Mouse (Mus musculus): ENCODE data around the gene Stk24. TPM values are rescaled to one million over a fixed set of nuclear protein-coding genes. Genes with fewer than 3 reads are reported as not detected.

Gene Stk24
- total RNA-seq, 2 experiments from 2014 or later = 65.3 to 66.0 TPM

DNA sequence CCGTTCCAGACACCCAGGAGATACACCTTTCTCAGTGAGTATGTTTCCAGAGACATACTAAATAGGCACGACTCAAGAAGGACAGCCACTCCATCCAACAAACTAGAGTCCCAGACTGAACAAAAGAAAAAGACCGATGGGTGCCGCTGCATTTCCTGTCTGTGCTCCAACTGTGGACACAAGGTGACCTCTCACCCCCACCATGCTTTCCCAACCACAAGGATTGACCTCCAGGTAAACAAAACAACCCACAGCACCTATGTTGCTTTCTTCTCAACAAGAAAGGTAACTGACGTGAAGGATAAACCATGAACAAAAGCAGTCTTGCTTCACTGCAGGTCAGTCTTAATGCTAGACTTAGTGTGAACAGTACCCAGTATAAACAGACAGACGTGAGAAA is 27.1 kb downstream of the Stk24 start:
- DNase-seq (ENCODE audit: low spot score in 2 of 2) = no peak

DNA sequence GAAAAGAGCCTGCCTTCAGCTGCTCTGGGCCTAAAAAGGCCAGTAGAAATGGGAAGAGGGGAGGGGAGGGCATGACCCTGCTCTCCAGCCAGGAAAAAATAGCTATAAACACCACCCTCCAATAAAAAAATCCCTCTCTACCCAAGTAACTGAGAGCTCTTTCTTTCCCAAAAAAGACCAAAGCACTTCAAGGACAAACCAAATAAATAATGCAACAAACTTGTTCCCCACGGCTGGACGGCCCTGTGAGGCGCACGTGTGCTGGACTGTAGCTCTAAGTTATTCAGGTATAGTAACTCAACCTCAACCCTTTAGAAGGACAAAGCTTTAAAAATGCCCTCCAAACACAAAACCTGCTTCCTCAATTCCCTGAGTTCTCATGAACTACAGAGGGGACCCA is 28.1 kb downstream of the Stk24 start:
- DNase-seq (ENCODE audit: low spot score in 2 of 2) = no peak

DNA sequence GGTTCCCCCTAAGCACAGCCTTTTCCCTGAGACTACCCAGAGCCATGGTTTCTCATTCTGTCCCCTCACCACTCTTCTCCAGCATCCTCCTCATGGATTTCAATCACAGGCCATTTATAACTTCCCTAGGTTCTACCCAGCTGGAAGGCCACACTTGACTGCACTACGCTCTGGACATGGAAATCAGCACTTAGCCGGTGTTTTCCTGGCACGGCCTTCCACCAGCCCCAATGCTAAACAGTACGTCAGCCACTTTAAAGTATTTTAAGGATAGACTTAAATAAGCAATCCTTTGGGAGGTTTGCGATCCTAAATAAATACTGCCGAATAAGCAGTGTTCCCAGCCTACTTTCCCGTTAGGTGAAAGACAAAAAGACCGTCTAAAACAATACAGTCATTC is 29.8 kb downstream of the Stk24 start:
- no peak for DNase-seq (ENCODE audit: low spot score in 2 of 2)

- DNase-seq (ENCODE audit: low spot score in 2 of 2) = no peak
These were observed 30.5 kb downstream of the Stk24 start for GRCm38 (mm10) chr14:121349291-121349690.

- DNase-seq (ENCODE audit: low spot score in 2 of 2) = no peak
These were observed 31.6 kb downstream of the Stk24 start for GRCm38 (mm10) chr14:121348256-121348655.

GRCm38 (mm10) chr14:121347134-121347533 is 32.7 kb downstream of the Stk24 start:
- DNase-seq (ENCODE audit: low spot score in 2 of 2) = no peak

DNA sequence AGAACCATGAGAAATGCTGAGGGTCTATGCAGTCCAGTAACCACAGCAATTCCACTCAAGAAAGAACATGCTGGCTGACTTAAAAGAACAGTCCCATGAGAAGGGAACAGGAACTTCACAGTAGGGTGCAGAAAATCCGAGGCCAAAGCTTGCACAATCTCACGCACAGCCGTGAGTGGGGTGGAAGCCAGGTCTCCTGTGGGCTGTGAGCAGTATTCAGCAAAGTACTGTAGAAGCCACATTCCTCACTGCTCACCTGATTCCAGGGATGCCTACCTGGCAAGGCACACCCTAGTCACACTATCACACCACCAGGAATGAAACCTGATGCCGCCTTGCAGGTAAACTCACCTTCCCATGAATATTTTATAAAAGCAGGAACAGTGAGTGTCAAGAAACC is 33.2 kb downstream of the Stk24 start:
- no peak for DNase-seq (ENCODE audit: low spot score in 2 of 2)

DNA sequence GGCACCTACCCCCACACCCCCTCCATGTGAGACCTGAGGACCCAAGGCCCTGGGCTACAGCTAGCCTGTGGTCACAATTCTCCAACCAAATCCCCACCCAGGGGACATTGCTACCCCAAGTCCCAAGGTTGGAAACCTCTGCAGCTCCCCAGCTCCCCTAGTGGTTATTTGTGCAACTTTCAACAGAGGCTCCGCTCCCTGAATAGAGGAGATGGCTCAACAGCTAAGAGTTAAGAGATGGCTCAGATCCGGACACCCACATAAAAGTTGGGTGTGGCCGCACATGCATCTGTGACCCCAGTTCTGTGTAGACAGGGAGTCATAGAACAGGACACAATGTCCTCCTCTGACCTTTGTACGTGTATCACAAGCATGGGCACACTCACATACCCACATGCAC is 33.8 kb downstream of the Stk24 start:
- DNase-seq (ENCODE audit: low spot score in 2 of 2) = no peak

DNA sequence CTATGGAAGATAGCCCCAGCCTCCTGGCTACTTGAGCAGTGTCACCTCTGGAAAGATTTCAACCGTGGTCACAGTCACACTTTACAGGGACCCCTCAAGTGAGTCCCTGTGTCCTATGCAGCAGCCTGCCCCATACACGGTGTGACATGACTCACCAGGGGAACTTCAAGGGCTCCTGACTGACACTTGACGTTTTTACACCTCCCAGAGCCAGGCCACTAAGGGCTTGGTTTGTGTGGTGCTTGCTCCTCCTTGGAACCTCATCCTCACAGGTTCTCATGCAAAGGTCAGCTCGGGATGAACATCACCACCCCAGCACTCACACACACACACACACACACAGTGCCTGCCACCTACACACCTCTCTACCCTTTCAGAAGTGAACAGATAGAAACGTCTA is 34.9 kb downstream of the Stk24 start:
- DNase-seq (ENCODE audit: low spot score in 2 of 2) = no peak

DNA sequence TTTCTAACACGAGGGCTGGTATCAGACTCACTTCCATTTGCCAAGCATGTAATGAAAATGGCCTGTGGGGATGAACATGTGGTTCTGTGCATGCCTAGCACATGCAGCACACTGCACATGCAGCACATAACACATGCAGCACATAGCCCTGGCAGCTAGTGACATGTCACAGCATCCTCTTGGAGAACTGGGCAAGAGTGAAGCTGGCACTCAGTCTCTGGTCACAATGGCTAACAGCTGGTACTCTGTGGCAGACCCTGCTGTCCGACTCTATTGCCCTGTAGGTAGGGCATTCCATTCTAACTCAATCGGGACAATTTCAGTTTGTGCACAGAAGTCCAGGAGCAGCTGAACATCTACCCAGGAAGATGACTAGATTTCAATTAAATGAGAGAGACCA is 36.9 kb downstream of the Stk24 start:
- no peak for DNase-seq (ENCODE audit: low spot score in 2 of 2)

DNA sequence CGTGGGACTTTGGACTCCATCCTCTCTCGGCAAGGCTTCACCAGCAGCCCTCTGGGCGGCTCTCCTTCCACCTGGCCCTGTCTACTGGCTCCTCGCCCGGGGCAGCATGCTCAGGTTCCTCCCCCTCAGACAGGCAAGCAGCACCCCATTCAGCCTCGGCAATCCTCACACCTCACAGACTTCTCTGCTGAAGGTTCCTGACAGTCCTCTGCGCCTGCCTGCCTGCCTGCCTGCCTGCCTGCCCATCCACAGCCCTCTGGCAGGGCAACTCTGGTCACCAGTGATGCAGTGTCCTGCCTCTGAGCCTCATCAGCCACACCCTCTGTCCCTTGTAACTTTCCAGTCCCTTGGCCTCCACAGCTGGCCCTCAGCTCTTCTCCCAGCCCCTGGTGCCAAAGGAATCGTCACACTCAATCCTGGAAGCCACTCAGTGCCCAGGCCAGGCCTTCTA is 39.8 kb downstream of the Stk24 start:
- DNase-seq (ENCODE audit: low spot score in 2 of 2) = no peak

DNA sequence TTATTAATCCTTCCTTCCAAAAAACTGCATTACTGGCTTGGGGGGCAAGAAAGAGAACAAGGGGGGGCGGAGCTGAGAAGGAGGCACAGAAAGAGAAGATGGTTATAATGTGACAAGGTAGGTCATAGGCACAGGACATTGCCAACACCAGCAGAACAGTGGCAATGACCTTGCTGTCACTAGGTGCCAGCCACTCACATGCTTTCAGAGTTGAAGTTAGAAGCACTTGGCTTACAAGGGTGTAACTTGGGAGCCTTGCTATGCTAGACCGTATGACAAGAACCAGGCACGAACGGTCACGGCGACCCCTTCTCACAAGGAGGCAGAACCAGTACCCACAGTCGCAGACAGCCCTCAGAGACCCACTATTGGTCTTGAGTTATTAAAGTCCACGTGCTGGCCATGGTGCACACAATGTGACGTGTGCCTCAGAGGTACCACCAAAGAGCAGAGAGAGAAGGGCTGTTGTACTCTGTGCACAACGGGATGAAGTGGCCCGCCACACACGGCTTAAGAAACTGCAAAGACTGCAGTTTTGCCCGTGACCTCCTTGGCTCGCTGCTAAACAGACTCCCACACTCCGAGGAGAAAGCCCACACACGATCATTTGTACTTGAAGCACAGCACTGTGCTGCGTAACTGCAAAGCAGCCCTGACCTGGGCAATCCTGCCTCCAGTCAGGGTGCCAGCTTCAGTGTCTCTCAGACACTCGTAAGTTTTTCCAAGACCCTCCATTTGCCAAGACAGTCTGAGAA is 40.8 kb downstream of the Stk24 start:
- DNase-seq (ENCODE audit: low spot score in 2 of 2) = no peak

DNA sequence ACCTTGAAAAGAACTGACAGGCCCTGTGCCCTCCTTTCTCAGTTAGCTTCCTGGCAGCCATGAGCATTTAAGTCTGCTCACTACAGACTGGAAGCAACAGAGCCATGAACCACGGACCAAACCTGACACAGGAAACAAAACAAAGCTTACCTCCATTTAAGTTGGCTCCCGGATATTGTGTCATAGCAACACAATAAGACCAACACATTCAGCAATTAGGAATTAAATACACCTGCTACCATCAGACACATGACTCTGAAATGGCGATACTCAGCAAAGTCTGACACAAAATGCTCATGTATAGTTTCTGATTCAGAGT is 49.8 kb downstream of the Stk24 start:
- DNase-seq (ENCODE audit: low spot score in 2 of 2) = no peak

GRCm38 (mm10) chr14:121329401-121330089 is 50.3 kb downstream of the Stk24 start:
- DNase-seq (ENCODE audit: low spot score in 2 of 2) = no peak

GRCm38 (mm10) chr14:121328878-121329277 is 50.9 kb downstream of the Stk24 start:
- no peak for DNase-seq (ENCODE audit: low spot score in 2 of 2)

GRCm38 (mm10) chr14:121326432-121326831 is 53.4 kb downstream of the Stk24 start:
- DNase-seq (ENCODE audit: low spot score in 2 of 2) = no peak

DNA sequence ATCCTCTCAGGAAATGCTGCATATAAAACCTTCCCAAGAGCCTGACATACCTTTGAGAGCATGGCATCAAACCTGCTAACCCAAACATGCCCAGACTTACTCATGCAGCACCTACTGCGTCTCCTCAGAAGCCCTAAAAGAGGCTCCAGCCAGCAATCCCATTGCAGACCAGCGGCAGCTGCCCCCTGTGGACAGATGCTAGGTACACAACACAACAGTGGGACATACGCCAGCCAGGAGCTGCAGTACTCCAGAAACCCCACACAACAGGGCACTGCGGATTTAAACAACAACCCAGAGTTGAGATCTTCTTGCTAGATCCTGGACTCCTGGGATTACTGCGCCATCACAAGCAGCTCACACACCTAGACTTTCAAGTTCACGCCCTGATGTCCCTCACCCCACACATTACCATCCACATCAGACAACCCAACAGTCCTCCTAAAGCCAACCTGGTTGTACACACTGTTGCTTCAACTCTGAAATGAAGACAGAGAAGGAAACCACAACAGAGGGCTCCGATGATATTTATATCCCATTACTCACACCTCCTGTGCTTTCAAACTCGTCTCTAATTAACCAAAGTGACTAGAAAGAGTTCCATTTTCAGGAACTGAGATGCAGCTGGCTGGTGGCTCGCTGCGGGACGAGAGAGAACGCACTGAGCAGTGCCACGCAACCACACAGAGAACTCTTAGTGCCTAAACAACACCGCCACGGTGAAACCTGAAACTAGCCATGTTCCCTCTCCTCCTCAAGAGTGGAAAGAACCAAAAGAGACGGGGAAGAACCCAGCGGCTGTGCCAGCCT is 55.1 kb downstream of the Stk24 start:
- DNase-seq (ENCODE audit: low spot score in 2 of 2) = peak in 1 of 2 experiments; percentile 41

GRCm38 (mm10) chr14:121322641-121323040 is 57.2 kb downstream of the Stk24 start:
- peak; percentile 61 to 79 for DNase-seq (ENCODE audit: low spot score in 2 of 2)

GRCm38 (mm10) chr14:121322150-121322549 is 57.7 kb downstream of the Stk24 start:
- DNase-seq (ENCODE audit: low spot score in 2 of 2) = no peak

DNA sequence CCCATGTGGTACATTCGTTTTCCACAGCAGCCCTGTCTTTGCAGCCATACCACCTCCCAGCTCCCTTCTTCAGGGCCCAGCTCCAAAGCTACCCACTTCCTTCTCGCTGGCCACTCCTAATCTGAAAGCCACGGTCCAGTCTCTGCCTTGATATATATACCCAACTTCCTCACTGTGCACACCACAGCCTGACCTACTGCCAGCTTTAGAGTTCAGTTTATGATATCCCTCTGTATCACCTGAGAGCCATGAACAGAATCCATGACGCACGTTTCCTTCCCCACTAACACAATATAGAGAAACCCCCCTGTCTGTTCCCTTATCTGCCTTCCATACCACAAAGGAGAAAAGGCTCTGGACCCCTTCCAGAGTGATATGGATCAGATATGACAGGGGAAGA is 61.4 kb downstream of the Stk24 start:
- no peak for DNase-seq (ENCODE audit: low spot score in 2 of 2)

DNA sequence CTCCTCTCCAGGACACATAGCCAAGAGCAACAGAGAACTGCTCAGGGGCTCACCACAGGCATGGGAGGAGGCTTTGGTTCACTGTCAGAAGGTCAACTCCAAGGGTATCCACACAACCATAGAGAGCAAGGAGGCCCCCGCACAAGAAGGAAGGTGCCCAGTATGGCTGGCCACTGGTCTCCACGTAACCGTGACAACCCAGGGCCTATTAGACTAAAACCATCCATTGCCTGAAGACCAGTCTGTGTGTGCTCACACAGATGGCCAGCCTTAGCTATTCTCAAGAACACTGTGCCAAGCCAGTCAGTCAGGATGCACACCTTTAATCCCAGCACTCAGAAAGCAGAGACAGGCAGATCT is 62.5 kb downstream of the Stk24 start:
- no peak for DNase-seq (ENCODE audit: low spot score in 2 of 2)

DNA sequence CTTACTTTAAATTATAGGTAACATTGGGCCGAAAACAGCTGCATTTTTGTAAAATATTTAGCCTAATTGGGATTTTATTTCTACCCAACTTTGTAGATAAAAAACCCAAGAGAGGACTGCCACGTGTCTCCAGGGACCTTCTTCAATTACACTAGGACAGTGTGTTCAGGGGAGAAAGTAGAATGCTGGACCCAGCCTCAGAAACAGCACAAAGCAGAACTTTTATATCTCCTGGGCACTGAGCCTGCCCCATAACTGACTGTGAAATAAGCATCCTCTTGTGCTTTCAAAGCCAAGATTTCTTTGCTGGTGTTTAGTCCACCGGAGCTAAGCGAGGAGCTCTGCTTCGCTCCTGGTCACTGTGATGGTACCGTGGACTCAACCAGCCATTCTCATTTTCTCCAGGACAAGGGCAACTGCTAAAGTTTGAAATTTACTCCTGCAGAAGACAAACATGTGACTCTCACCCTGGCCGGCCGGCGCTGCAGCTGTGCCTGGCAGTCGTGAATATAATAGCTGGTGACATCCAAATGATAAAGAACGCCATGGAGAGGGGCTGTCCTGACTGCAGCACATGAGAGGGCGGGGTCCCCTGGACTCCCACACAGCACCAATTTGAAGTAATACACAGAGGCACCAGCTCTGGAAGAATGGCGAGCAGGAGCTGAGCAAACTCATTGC is 63.0 kb downstream of the Stk24 start:
- DNase-seq (ENCODE audit: low spot score in 2 of 2) = no peak

Measured in left cerebral cortex, adult 18-20 months (tissue).